Mouse (Mus musculus): ENCODE results near the gene Acot2.
"Not testable (repeated sequence)": the region's sequence is repeated elsewhere in the genome, so short reads cannot be mapped to it uniquely, and the experiment has no call there.

GRCm38 (mm10) chr12:84038691-84039111, 51.0 kb downstream of the Acot2 start, which contains the start of gene Gm49366:
- TF ChIP-seq CTCF (IDR thresholded peaks at IDR 0.05; ENCODE audit: borderline replicate concordance, insufficient read depth, low read length); POLR2A (IDR thresholded peaks at IDR 0.05; ENCODE audit: low read depth, low read length): not testable (repeated sequence)
